ENCODE assay signal across 9 mouse cellular contexts in the genomic region with DNA sequence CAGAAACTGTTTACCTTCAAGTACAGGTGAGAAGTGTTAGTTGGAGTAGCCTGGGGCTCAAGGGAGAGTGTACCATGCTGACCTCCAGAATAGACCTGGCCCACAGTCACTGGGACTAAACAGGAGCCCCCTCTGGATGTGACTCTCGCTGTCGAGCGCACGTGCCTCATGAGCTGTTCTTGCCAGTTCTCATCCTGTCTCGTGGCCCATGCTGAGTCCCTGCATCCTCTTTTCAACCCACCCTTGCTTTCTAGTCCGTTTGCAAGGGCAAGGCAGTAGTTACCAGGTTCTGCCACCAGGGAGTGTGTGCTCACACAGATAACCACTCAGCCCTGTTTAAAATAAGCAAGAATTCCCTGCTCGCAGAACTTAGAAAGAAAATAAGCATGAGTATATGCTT. TPM values are rescaled to one million over a fixed set of nuclear protein-coding genes. Genes with fewer than 3 reads are reported as not detected.
DNase-seq lines count a peak whose midpoint lies in the region; ATAC-seq and TF ChIP-seq lines count a peak whose summit lies in the region.
"Had no signal": no experiment of that assay in that cellular context is flagged by ENCODE, and none has a peak within 500 bp of the region (broad histone marks: within the 10 kb centered on the region; RNA-seq: fewer than 3 reads in every experiment).

No protein-coding gene starts in this region.

- H3K36me3 ChIP-seq in hindbrain, embryonic 12.5 days, result no peaks in the 10 kb centered on the region
- H3K36me3 ChIP-seq in midbrain, embryonic 16.5 days (ENCODE audit: control insufficient read depth, insufficient read depth, low read length), result no peaks in the 10 kb centered on the region
- H3K36me3 ChIP-seq in stomach, embryonic 16.5 days (ENCODE audit: control insufficient read depth, insufficient read depth, low read length), result no peaks in the 10 kb centered on the region

- H3K9ac ChIP-seq in hindbrain, embryonic 12.5 days, result no peak overlapping the region
- H3K9ac ChIP-seq in midbrain, embryonic 16.5 days (ENCODE audit: low read depth, low read length), result no peak overlapping the region
- H3K9ac ChIP-seq in stomach, embryonic 16.5 days (ENCODE audit: low read length), result no peak overlapping the region

- no peaks in the 10 kb centered on the region; the same call in 1 of the 2 replicates for H3K4me1 ChIP-seq in cortical plate, adult 2 months (ENCODE audit: control insufficient read depth, insufficient read depth, low read length)
- H3K4me1 ChIP-seq in hindbrain, embryonic 12.5 days, result peaks cover 4% of the 10 kb centered on the region; the same call in 1 of the 2 replicates
- H3K4me1 ChIP-seq in midbrain, embryonic 16.5 days (ENCODE audit: control insufficient read depth, insufficient read depth, low read length), result no peaks in the 10 kb centered on the region
- no peaks in the 10 kb centered on the region for H3K4me1 ChIP-seq in stomach, embryonic 16.5 days (ENCODE audit: control insufficient read depth, insufficient read depth, low read length)

- H3K4me2 ChIP-seq in hindbrain, embryonic 12.5 days (replicated peaks), result no peak overlapping the region
- no peak overlapping the region for H3K4me2 ChIP-seq in midbrain, embryonic 16.5 days (ENCODE audit: low read length)
- no peak overlapping the region for H3K4me2 ChIP-seq in stomach, embryonic 16.5 days (ENCODE audit: low read depth, low read length)

- no peaks in the 10 kb centered on the region for H3K9me3 ChIP-seq in hindbrain, embryonic 12.5 days (replicated peaks)
- no peaks in the 10 kb centered on the region for H3K9me3 ChIP-seq in midbrain, embryonic 16.5 days (replicated peaks; ENCODE audit: control insufficient read depth, low read length, poor library complexity, severe bottlenecking)
- H3K9me3 ChIP-seq in stomach, embryonic 16.5 days (replicated peaks; ENCODE audit: control insufficient read depth, low read length), result no peaks in the 10 kb centered on the region

- TF ChIP-seq POLR2A in cortical plate, adult 2 months (IDR thresholded peaks at IDR 0.05; ENCODE audit: extremely low read depth, insufficient read depth, low read length), result no peak

- H3K4me3 ChIP-seq in cortical plate, adult 2 months (ENCODE audit: insufficient read depth, low read length), result no peak overlapping the region
- no peak overlapping the region for H3K4me3 ChIP-seq in hindbrain, embryonic 12.5 days
- H3K4me3 ChIP-seq in midbrain, embryonic 16.5 days (ENCODE audit: low read depth, low read length), result no peak overlapping the region
- H3K4me3 ChIP-seq in stomach, embryonic 16.5 days (replicated peaks; ENCODE audit: low read length), result no peak overlapping the region

- peak; percentile 81 for TF ChIP-seq CTCF in cortical plate, adult 2 months (IDR thresholded peaks at IDR 0.05; ENCODE audit: extremely low read depth, insufficient read depth, low read length)

- no peak overlapping the region for H3K27ac ChIP-seq in cortical plate, adult 2 months (ENCODE audit: insufficient read depth, low read length)
- no peak overlapping the region for H3K27ac ChIP-seq in hindbrain, embryonic 12.5 days
- H3K27ac ChIP-seq in midbrain, embryonic 16.5 days (ENCODE audit: low read length), result no peak overlapping the region
- H3K27ac ChIP-seq in stomach, embryonic 16.5 days (ENCODE audit: low read length), result no peak overlapping the region

- 48% methylated on average over 7 of the region's 7 CpGs for WGBS in hindbrain, embryonic 12.5 days
- 42% methylated on average over 7 of the region's 7 CpGs for WGBS in midbrain, embryonic 16.5 days
- WGBS in stomach, embryonic 16.5 days, result 28% methylated on average over 7 of the region's 7 CpGs

- ATAC-seq in hindbrain, embryonic 12.5 days (ENCODE audit: low FRiP score), result peak; percentile 51
- peak; percentile 54 for ATAC-seq in midbrain, embryonic 16.5 days
- ATAC-seq in stomach, embryonic 16.5 days (ENCODE audit: insufficient read depth, low FRiP score), result peak; percentile 55; the same call in 1 of the 2 replicates

- peak; percentile 9 for DNase-seq in cerebellum, adult 9-10 months
- DNase-seq in cerebellum, adult 9-11 months, result no peak
- peak; percentile 73 for DNase-seq in CD4-positive helper T cell, adult 2 months (ENCODE audit: low read depth, low spot score)
- peak; percentile 41 to 46 for DNase-seq in left cerebral cortex, adult 8-10 months (ENCODE audit: low spot score in 2 of 2)

- peaks cover 10% of the 10 kb centered on the region for H3K27me3 ChIP-seq in hindbrain, embryonic 12.5 days
- peaks cover 3% of the 10 kb centered on the region; the same call in 1 of the 2 replicates for H3K27me3 ChIP-seq in midbrain, embryonic 16.5 days (ENCODE audit: control insufficient read depth, insufficient read depth, low read depth, low read length)
- no peaks in the 10 kb centered on the region for H3K27me3 ChIP-seq in stomach, embryonic 16.5 days (ENCODE audit: control insufficient read depth, insufficient read depth, low read length)

RNA-seq across cellular contexts. Expression of a gene that starts 6.9 kb away (rescaled TPM):
- polyA plus RNA-seq in cortical plate, adult 2 months (2012; rRNA removed), result 21.5 and 24.2 TPM in 2 replicates
- polyA plus RNA-seq in hindbrain, embryonic 12.5 days (2016; fragmentation: Nextera tagmentation; extraction: Ambion mirVana), result 1.6 and 1.7 TPM in 2 replicates
- 10 to 100 TPM; 29.1 to 36.2 (median 31.5) TPM for total RNA-seq in left cerebral cortex, adult 8-10 months (2022)
- 4.1 and 4.2 TPM in 2 replicates for polyA plus RNA-seq in midbrain, embryonic 16.5 days (2015; fragmentation: Nextera tagmentation; extraction: Ambion mirVana)
- polyA plus RNA-seq in stomach, embryonic 16.5 days (2015; fragmentation: Nextera tagmentation; extraction: Ambion mirVana), result 0.36 and 0.65 TPM in 2 replicates
- total RNA-seq: heart, adult 18-20 months had no signal

RNA-seq across cellular contexts. Expression of a gene that starts 36.8 kb away (rescaled TPM):
- not detected in 2 replicates for polyA plus RNA-seq in cortical plate, adult 2 months (2012; rRNA removed)
- not detected in 2 replicates for polyA plus RNA-seq in hindbrain, embryonic 12.5 days (2016; fragmentation: Nextera tagmentation; extraction: Ambion mirVana)
- total RNA-seq in left cerebral cortex, adult 8-10 months (2022), result not detected
- not detected in 2 replicates for polyA plus RNA-seq in midbrain, embryonic 16.5 days (2015; fragmentation: Nextera tagmentation; extraction: Ambion mirVana)
- polyA plus RNA-seq in stomach, embryonic 16.5 days (2015; fragmentation: Nextera tagmentation; extraction: Ambion mirVana), result not detected in 2 replicates
